Mouse (Mus musculus): ENCODE results near the gene Tns1. TPM values are rescaled to one million over a fixed set of nuclear protein-coding genes. Genes with fewer than 3 reads are reported as not detected.
A peak's percentile ranks its signal among the peaks of the same experiment; 100 is the strongest.
"Not testable (repeated sequence)": the region's sequence is repeated elsewhere in the genome, so short reads cannot be mapped to it uniquely, and the experiment has no call there.

Tns1 gene
- 270 and 436 TPM in 2 replicates for total RNA-seq (2021)
- long read RNA-seq, partial matches to known transcripts, result 40 of 123 reads
- long read RNA-seq, other reads (novel, unspliced or antisense), result 83 of 123 reads

DNA sequence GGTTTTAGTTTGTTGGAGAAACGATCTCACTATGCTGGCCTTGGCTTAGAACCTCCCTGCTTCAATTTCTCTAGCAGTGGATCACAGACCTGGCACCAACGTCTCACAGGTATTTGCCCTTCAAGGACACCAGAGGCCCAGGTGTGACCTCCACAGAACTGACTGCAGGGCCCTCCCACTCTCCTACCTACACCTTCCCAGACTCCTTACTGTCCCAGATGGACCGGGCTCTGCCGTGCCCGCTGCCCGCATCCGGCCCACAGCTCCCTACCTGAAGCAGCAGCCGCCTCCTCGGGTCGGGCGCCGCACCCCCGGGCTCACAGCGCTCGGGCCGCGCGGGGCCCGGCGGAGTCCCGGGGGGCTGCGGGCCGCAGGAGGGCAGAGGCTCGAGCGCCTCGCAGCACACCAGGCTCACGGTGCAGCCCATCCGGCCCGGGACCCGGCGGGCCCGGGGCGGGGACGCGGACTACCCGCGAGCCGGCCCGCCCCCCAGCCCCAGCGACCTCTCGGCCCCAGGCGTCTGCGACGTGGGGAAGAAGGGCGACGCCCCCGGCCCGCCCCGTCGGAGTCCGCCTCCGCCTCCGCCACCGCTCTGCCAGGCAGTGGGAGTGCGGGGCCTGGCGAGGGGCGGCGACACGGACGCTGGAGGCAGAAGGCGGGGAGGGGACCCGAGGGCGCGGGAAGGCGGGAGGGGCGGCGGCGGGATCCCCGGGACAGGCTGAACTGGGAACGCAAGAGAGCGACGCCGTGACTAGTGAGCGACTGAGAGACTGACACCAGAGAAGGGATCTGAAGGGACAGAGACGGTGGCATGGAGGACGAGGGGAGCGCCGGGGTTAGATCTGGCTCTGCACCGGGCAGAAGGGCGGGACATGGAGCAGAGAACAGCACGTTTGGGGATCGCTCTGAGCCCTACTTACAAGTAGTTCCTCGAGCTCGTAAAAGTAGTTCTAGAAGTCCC, at the start of gene Tns1:
Gene Tns1, minus strand, starts transcription at position 429 of the 961 bp plus-strand sequence.
- peak; percentile 73 for DNase-seq

DNA sequence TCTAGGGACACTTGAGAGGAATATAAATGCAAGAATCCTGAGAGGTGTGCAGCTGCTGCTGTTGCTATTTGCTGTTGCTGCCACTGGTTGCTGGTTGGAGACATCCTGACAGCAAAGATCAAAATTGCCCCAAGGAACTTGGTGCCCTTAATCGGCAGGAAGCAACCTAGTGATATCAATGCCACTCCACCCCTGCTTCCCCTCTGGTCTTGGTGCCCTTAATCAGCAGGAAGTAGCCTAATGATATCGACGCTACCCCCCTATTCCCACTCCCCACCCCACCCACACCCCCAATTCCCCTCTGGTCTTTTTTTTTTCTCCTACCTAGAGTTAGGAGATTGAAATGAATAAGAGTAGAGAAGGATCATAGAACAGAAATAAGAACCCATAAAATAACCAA, 48.5 kb upstream of the Tns1 start:
- DNase-seq, result no peak

DNA sequence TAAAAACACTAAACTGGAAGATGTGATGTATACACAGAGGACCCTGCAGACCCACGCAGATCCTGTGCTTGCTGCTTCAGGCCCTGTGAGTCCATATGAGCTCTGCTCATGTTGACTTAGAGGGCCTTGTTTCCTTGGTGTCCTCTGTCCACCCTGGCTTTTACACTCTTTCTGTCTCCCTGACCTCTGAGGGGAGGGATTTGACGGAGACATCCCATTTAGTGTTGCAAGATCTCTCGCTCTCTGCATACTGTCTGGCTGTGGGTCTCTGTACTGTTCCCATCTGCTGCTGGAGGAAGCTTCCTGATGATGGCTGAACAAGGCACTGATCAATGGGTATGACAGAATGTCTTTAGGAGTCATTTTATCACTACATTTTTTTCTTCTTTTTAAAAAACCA, 45.5 kb upstream of the Tns1 start:
- DNase-seq, result no peak

DNA sequence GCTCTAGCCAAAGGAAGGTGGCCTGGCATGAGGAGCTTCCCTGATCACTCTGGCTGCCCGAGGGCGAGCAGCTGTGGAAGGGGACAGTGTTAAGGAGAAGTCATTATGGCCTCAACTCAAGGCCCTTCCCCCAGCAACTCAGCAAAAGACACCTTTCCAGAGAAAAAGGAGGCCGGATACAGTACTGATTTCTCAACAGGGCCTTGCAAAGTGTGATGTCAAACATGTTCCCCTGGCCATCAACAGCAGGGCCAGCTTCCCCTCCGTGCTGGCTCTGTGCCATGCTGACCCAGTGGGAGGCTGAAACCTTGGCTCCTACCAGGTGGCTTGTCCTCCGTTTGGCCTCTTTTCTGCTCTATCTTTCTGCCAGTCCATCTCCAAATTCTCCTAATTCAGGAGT, 42.9 kb upstream of the Tns1 start:
- no peak for DNase-seq

DNA sequence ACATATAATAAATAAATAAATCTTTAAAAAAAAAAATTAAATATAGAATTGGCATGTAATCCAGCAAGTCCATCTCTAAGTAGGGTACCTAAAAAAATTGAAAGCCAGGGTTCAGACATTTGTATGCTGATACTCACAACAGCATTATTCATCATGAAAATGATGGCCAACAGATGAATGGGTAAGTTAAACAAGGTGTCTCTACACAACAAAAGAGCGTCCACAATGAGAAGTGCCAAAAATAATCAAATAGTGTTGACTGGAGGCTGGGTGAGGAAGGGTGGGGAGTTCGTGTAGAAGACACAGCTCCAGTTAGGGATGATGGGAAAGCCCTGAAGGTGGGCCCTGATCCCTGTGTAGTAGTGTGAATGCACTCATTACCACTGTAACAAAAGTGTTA, 35.8 kb upstream of the Tns1 start:
- no peak for DNase-seq

DNA sequence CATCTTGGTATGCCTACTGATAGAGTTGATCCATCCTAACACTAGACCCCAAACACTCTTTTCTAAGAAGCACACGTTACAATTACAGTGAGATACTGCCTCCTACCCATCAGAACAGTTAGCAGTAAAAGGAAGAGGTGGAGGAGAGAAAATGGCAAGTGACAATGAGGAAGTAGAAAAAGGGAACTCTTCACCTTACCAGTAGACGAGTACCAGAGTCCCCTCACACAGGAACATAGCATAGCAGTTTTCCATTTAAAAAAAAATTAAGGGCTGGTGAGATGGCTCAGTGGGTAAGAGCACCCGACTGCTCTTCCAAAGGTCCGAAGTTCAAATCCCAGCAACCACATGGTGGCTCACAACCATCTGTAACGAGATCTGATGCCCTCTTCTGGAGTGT, 35.4 kb upstream of the Tns1 start:
- not testable (repeated sequence) for DNase-seq

DNA sequence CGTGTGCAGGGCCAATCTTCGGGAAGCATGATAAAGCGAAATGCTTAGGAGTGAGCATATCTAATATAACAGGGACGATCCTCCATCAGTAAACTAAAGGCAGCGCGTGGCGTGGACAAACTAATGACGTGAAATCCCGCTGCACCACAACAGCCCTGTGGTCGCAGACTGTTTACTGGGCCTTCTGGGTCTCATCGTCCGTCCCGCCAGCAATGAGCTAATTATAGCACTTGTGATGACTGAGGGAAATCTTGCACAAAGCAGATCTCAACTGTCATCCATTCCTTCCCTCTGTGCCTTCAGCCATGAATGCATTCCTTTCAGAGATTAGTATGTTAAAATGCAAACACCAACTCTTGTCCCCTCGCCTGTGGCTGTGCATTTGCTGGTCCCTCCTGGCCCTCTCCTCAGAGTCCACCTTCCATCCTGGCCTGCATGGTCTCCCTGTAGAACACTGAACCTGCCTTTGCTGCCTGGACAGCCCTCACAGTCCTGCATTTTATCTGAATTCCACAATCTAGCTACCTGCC, 32.2 kb upstream of the Tns1 start:
- no peak for DNase-seq

DNA sequence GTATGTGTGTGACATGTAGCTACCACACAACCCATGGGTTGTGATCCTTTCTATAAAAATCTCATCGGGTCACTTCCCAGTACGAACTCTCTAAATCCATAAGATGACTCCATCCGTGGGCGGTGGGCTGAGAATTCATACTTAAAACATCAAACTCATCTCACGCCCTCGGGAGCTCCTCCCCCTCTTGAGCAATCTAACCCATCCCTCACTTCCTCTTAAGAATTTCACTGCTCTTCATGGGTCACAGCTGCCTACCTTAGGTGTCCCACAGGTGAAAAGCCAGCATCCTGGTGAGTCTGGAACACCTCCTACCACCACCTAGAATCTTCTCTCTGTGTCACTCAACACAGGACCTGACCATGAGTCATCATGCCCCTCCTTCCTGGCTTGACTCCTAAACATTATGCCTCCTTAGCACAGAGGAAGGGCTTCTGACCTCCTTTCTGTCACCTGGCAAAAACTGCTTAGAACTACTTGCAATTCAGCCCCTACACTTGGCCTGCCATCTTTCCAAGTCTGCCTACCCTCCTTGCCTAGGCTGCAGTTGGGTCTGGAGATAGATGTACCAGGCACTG, 31.3 kb upstream of the Tns1 start:
- no peak for DNase-seq

DNA sequence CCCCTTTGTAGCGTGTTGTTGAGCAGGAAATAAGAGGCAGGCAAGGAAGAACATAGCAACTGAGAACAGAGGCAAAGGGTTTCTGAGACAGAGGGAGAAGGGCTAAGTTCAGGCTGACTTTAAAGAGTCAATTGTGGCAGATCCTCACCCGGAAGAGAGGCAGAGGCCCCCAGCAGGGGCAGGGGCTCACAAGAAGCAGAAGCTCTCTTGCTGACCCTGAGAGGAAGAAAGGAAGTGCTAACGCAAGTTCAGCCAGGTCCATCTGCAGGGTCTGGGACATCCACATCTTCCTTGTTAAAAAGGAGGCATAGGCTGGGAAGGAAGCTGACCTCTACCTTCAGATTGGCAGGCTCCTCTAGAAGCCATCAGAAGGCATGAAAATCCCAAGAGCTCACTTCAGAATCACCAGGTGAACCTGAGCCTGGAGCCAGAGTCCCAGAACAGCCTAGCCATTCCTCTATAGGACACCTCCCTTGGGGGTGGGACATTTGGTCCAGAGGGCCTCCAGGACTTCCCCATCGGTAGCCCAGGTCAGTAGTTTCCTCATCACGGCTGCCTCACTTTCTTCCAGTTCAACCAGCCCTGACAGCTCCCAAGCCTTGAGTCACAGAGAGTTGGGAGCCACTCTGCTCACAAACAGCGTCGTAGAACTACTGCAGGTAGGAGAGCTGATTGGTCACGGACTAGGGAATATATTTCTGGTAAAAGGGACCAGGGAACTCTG, 29.4 kb upstream of the Tns1 start, which contains the start of gene Cxcr2:
Gene Cxcr2, plus strand, starts transcription at position 529 of the 724 bp plus-strand sequence.
- no peak for DNase-seq

DNA sequence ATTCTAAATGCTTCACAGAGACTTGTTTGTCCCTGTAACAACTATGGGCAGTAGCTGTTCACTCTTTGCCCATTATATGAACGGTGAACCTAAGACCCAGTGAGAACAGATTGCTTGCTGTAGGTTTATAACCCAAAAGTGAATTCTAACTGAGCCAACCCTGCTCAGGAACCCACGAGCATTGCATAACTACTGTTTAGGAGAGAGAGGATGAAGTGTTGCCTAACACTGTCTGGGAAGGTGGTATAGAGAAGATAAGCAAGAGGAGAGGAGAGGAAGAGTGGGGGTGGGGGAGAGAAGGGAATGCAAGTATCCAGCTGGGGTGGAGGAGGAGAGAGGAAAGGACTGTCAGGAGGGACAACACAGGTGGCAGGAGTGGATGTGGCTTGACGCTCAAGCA, 26.8 kb upstream of the Tns1 start:
- no peak for DNase-seq

DNA sequence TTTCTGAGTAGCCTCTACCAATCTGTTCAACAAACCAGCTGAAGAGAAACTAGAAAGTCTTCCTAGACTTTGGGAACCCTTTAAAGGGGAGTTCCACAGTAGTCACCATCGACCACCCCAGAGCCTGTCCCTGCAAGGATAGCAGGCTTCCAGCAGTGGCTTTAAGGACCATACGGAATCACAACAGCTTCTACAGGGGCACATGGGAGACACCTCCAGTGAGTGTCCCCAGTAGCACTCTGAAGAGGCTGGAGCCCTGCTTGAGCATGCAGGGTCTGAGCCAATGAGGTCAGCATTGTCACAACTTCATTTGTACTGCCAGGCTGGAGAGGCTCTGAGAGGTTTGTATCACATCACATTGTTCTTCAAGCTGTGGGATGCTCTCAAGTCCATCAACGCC, 25.9 kb upstream of the Tns1 start:
- no peak for DNase-seq

DNA sequence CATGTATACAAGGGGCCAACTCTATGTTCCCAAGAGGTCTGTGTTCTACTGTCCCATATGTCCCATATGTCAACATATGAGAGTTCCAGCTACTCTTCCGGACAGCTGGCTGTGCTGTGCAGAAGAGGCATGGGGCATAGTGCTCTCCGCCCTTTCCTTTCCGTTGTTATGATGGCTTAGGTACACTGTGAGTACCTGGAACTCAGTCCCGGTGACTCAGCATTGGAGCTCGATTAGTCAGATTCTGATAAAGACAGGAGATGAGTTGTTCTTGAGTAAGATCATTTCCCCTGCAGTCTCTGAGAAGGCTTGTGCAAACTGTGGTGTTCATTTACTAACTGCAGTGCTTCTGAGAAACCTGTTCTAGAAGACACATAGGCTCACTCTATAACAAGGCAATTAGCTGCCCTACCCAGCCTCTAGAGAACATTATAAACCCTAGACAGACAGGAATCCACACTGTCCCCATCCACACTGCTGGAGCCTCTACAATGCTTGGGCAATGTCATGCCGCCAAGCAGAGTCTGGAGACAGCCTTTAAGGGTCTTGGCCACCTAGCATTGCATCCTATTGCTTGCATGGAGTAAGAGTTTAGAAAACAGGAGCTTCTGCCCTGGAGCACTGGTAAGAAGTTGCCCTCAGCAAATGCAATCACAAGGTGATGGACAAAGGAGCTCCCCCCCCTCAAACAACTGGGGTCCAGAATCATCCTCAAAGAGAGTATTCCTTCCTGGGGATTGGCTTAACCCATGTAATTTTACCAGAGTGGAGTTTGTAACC, 25.0 kb upstream of the Tns1 start:
- DNase-seq, result no peak

DNA sequence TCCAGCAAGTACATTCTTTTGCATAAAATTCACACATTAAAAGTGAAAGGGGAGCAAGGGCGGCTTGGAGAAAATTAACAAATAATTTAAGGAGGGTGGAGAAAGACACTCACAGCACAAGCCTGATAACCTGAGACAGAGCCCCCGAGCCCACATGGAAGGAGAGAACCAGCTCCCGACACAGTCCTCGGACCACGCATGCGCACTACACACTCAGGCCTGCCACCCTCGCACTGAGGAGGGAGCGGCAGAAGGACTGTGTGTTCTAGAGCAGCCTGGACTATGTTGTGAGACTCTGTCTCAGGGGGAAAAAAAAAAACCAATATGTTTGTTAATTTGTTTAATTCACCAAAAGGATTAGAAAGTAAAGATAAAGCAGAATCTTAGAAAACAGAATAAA, 17.5 kb upstream of the Tns1 start:
- no peak for DNase-seq

DNA sequence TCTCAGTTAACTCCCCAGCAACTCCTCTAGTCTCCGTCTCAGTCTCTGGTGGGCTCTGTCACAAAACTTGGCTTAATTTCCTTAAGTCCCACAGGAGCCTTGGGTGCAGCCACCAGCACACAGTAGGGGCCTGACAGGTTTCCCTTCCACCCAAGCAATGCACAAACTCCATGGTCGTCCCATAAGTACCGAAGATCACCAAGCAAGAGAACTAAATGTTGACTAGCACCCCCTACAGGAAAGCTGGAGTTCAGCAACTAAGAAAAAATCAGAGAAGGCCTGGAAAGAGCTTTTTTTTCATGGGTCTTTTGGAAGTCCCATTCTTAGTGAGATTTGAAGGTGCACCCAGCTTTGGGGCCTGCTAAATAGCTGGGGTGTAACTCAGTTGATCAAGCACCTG, 15.2 kb upstream of the Tns1 start:
- no peak for DNase-seq

DNA sequence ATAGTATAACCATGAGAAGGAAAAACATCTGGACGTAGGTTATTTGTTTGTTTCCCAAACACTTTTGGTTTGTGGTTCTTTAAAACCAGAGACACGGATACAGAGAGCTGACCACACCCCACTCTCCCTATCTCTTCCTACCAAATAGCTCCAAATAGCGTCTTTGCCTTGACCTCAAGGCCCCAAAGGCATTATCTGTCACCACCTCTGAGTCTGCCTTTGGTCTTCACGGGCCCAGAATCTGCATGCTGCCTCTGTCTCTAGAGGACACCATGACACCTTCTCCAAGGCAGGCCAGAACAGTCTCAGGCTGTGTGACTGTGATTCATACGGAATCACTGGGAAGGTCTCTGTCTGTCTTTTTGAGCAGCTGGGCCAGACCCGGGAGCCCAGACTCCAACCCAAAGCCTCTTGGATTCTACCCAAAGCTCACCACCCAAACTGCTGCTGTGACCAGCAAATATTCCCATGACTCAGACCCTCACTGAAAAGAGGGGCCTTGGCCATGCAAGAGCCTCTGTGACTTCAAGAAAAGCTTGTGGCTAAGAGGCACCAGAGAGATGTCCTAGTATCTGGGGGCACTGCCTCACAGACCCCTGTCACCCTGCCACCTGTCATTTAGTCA, 11.2 kb upstream of the Tns1 start:
- no peak for DNase-seq

DNA sequence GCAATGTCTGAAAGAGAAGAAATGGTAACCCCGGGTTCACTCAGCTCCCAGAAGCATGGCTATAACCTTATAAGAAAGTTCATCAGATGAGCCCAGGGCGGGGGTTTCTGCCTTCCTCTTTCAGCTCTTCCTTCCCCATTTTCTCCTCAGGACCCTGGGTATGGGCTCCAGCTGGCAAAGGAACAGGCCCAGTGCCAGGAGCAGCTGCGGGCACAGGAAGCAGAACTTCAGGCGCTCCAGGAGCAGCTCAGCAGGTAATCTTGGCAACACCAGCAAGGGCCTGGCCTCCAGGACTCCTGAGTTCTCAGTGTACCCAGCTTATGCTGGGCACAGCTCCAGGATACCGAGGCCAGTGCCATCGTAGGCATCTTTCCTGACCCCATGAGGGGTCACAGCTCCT, 9.7 kb upstream of the Tns1 start:
- DNase-seq, result no peak

DNA sequence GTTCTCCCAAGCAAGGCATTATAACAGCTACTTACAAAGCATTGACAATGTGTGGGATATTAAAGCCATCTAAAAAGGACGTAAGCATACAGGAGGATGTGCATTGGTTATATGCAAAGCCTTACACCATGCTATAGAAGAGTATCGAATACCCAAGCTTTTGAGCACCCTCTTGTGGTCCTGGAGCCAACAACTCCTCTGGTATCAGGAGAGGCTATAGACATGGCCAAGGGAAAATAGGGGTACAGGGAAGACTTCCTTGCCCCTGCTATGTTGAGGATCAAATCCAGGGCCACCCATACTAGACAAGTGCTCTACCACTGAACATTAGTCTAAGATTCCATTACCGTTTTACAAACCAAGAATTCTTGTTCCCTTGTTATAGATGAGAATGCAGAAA, 7.8 kb upstream of the Tns1 start:
- no peak for DNase-seq

DNA sequence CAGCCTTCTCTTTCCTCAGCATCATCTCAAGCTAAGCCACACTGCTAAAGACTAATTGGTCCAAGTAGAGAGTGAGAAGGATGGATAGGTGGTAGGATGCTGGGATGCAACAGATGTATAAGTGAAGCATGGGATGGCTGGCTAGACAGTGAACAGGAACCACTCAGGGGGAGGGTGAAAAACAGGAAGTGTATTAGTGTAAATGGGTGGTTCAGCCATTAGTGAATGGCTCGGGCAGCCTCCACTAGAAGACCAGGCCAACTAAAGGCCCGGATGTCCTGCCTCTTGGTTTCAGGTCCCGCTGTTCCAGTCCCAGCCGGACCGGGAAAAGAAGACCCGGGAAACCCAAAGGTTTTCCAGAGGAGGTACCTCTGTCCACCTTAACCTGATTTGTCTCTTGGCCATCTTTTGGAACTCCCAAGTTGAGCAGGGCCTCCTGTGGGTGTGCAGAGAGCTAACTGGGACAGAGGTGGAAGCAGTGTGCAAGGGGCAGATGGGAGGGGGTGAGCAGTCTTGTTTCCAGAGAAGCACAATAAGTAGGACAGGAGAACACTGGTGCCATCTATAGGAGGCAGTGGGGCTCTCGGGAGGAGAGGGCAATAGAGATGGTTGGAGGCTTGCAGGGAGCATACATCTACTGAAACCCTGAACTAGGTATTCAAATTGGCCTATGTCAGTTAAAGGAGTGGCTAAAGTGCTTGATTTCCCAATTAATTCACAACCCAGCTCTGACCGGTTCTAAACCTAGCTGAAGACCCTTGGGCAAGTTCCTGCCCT, 6.8 kb upstream of the Tns1 start:
- DNase-seq, result no peak

DNA sequence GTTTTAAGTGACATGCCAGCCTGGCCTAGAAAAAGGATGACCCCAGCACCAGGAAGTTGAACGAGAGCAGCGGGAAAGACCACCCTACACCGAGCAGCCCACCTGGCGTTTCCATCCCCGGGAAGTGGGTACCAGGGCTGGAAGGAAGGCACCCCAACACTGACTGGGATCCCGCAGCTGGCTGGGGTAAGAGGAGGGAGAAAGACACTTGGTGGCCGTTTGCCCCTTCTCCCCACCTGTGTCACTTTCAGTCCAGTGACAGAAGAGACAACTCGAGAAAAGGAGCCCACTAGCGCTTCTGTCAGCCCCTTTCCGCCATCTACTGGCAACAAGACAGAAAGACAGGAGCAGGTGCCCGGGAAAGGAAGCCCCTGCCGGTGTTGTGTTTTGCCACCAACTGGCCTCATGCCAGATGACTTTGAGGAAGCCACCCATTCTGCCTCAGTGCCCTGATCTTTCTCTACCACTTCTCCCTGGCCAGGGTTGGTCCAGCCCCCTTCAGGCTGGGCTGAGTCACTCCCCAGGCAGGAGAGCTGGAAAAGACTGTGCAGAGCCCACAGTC, 823 bp upstream of the Tns1 start, which contains the start of gene Rufy4:
Gene Rufy4, plus strand, starts transcription at position 551 of the 562 bp plus-strand sequence.
- peak; percentile 60 for DNase-seq

DNA sequence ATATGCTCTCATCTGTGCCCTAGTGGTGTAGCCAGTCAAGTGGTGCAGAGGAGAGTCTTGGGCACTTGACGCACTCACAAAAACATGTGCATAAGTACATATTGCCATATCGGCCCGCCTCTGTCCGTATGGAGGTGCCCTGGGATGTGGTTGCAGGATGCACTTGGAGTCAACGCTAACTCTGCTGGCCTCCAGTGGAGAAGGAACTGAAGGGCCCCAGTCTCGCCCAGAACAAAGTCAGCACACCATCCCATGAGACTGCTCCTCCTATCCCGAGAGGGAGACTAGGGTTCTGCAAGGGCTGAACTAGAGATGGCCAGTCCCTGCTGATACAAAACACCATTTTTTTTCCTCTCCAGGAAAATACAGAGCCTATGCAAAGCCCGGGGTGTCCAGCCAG, 1.0 kb downstream of the Tns1 start:
- no peak for DNase-seq

Measured in adrenal gland, postnatal 25 days (tissue).